Mouse (Mus musculus) heart, postnatal 36 days (tissue): ENCODE data around the gene Khdrbs1. TPM values are rescaled to one million over a fixed set of nuclear protein-coding genes. Genes with fewer than 3 reads are reported as not detected.

Experiments used
- DNase-seq, 2 experiments: peaks; one replicate each; pipeline ENCODE4 v3.0.0; 2021 to 2022
- intact Hi-C: fragments of 180-260 bp; cut with DNase I; formaldehyde crosslinking; loops from one replicate; pipeline ENCODE4 v1.15.1; 2025
- microRNA-seq, 2 experiments: library from miRNA; unstranded; fragments of <30 nt; microRNA quantifications; one replicate each; pipeline ENCODE4 v1.2.0; 2021; ENCODE audit warnings: borderline number of aligned reads in 2 of 2
- total RNA-seq, 2 experiments: library from RNA; stranded (reverse); gene quantifications; 2 replicates each; pipeline ENCODE4 v1.2.3; 2021

Gene Khdrbs1
- total RNA-seq, 2 experiments from 2014 or later, result 35.4 to 44.2 TPM

DNA sequence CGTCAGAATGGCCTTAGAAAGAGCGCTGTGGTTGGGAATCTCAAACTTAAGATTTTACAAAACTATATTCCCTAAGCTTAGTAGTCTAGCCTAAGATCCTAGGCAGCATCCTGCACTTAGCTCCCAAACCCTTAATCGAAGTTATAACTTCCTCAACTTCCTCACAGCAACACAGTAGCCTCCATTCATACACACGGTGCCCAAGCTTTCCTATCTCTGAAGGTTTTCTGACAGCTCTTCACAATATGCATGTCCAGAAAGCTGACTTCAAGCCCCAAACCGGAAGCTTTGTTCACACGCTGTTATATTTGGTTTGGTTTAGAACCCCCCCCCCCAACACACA, 46.3 kb downstream of the Khdrbs1 start:
- DNase-seq, result no peak
- intact Hi-C loops, result loop anchor here (1.0 kb wide), 1 partner anchor 23 kb away; the partner anchor contains the start of gene Kpna6

GRCm38 (mm10) chr4:129684531-129684930, 57.6 kb downstream of the Khdrbs1 start:
- DNase-seq, result no peak
- intact Hi-C loops, result no loop called here

- no peak for DNase-seq
- intact Hi-C loops, result no loop called here
Measured at GRCm38 (mm10) chr4:129683901-129684493, 58.1 kb downstream of the Khdrbs1 start.

GRCm38 (mm10) chr4:129681837-129682236, 60.3 kb downstream of the Khdrbs1 start:
- intact Hi-C loops, result no loop called here
- DNase-seq, result no peak

GRCm38 (mm10) chr4:129672878-129673449, 69.1 kb downstream of the Khdrbs1 start:
- intact Hi-C loops, result loop anchor here (1.0 kb wide), 1 partner anchor 23 kb away; the partner anchor contains the start of gene Tmem39b
- no peak for DNase-seq

DNA sequence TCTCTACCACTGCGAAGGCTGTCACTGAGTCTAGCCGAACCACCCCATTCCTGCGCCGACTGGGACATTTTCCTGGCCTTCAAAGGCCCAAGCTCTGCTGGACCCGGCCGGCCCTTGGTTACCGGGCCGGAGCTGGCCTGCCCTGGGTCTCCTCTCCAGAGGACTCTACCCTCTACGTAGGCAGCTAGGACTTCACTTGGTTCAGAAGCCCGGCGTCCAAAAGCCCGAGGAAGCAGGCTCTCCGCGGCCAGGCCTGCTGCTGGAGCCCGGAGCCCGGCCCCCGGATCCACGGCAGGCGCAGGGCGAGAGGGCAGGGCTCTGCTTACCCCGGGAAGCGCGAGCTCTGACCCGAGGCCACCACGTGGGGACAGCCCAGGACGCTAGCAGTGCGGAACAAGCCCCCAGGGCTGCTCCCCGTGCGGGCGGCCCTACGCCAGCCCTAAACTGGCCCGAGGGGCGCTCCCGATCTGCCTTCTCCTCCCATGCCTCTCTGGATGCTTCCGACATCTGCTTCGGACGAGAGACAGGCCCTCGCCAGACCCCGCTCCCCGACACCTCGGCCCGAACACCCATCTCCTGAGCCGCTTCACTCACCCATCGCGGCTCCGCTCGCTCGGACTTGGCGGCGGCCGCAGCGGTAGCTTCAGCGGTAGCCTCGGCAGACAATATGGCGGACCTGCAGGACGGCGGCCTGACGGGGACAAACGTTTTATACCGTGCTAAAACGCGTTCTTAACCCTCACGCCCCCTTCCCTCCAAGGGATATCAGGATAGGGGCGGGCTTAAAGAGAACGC, 69.8 kb downstream of the Khdrbs1 start, which contains the start of gene Kpna6:
Gene Kpna6 (minus strand): TSS at position 685 of the 795 bp plus-strand sequence.
- intact Hi-C loops, result loop anchor here (1.0 kb wide), 1 partner anchor 24 kb away; the partner anchor contains the start of gene Tmem39b
- DNase-seq, result peak; percentile 94 to 95

GRCm38 (mm10) chr4:129671491-129672082, 70.5 kb downstream of the Khdrbs1 start:
- DNase-seq, result peak; percentile 50 to 56
- intact Hi-C loops, result loop anchor here (1.0 kb wide), 1 partner anchor 25 kb away; the partner anchor contains the start of gene Tmem39b

DNA sequence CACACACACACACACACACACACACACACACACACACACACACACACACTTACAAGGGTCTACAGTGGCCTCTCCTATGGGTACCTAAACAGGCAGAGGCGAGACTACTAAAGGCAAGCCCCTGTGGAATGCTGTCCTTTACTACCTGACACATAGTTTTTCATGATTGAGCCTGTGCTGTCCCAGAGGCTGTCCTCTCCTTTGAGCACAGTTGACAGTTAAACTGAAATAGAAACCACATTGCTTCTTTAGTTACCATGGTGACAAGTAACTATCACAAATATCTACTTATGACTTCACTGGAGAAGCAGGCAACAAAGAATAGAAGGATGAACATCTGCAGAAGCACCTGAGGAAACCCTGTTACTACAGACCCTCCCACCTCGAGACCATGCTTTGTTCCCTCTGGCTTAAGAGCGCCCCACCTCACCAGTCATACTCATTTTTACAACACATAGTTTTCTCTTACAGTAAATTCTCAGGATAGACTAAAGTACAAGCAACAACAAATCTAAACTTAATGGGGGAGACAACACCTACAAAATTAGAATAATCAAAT, 79.8 kb downstream of the Khdrbs1 start:
- DNase-seq, result no peak
- intact Hi-C loops, result no loop called here

- no peak for DNase-seq
- intact Hi-C loops, result no loop called here
Measured at GRCm38 (mm10) chr4:129661584-129661983, 80.5 kb downstream of the Khdrbs1 start.

GRCm38 (mm10) chr4:129654770-129655169, 87.3 kb downstream of the Khdrbs1 start:
- intact Hi-C loops, result no loop called here
- DNase-seq, result no peak

Small RNA genes lying within 50 kb of the gene (microRNA-seq; reads per million reads assigned to microRNA genes)
- gene Gm28017 (0 reads per million in 2 experiments), gene Mir7016 (0.72 to 2.0 reads per million in 2 experiments)

Other genes starting within 250 kb of the Khdrbs1 start
- gene Marcksl1, start 228.7 kb downstream of the Khdrbs1 start, total RNA-seq, result 1 to 10 TPM; 4.4 to 5.7 TPM
- gene Hdac1, start 199.6 kb downstream of the Khdrbs1 start, total RNA-seq, result 10 to 100 TPM; 17.7 to 21.1 TPM
- gene Lck, start 168.7 kb downstream of the Khdrbs1 start, total RNA-seq, result 1 to 10 TPM in 1 of 2 experiments, under 1 TPM in 1; 0.72 to 1.5 TPM
- under 1 TPM; 0.46 to 1.00 TPM for gene Fam167b, start 163.8 kb downstream of the Khdrbs1 start, total RNA-seq
- 100 to 1,000 TPM; 125 to 129 TPM for gene Eif3i, start 141.7 kb downstream of the Khdrbs1 start, total RNA-seq
- gene Tmem234, start 141.6 kb downstream of the Khdrbs1 start, total RNA-seq, result 10 to 100 TPM; 42.7 to 43.6 TPM
- under 1 TPM; 0.44 to 0.95 TPM for gene Dcdc2b, start 128.0 kb downstream of the Khdrbs1 start, total RNA-seq
- 10 to 100 TPM; 14.4 to 18.7 TPM for gene Iqcc, start 123.2 kb downstream of the Khdrbs1 start, total RNA-seq
- 10 to 100 TPM; 21.1 to 26.9 TPM for gene Ccdc28b, start 118.4 kb downstream of the Khdrbs1 start, total RNA-seq
- 10 to 100 TPM; 23.9 to 32.0 TPM for gene Txlna, start 101.2 kb downstream of the Khdrbs1 start, total RNA-seq
- gene Kpna6, start 69.5 kb downstream of the Khdrbs1 start, total RNA-seq, result 10 to 100 TPM; 63.3 to 73.1 TPM
- gene Tmem39b, start 45.5 kb downstream of the Khdrbs1 start, total RNA-seq, result 1 to 10 TPM; 4.1 to 4.7 TPM
- gene Ptp4a2, start 68.9 kb upstream of the Khdrbs1 start, total RNA-seq, result 100 to 1,000 TPM; 203 to 210 TPM
- not detected for gene Spocd1, start 186.9 kb upstream of the Khdrbs1 start, total RNA-seq
- gene Adgrb2, start 242.6 kb upstream of the Khdrbs1 start, total RNA-seq, result 1 to 10 TPM; 2.1 to 2.6 TPM